Mouse (Mus musculus): ENCODE data around the gene Fgfr4. TPM values are rescaled to one million over a fixed set of nuclear protein-coding genes. Genes with fewer than 3 reads are reported as not detected.
A peak's percentile ranks its signal among the peaks of the same experiment; 100 is the strongest.

The Fgfr4 gene
- polyA plus RNA-seq, 1 experiment from 2014 or later, result 11.7 TPM

DNA sequence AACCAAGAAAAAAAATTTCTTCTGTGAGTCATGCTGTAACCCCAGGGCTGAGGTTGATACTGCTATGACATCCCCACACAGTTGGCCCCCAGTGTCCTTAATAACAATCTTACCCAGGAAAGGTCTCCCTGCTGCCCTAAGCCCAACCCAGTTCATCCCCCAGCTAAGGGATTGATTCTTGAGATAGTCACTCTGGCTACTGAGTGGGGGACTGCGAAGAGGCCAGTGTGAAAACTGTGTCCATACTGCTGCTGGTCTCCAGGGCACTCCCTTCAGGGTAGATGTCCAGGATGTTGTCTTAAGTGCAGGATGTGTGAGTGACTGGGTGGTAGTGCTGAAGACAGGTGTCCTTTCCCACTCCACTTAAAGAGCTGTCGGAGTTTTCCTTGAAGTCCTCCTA, 19.0 kb upstream of the Fgfr4 start, which contains the start of gene Gm17617:
Gene Gm17617, minus strand, starts transcription at position 101 of the 400 bp plus-strand sequence.
- Histone ChIP-seq H3K4me3 (ENCODE audit: low read length) (no peak within 1 kb of the TSS), H3K9ac (ENCODE audit: low read depth, low read length) (no peak within 1 kb of the TSS), H3K27me3 (replicated peaks; ENCODE audit: control insufficient read depth, insufficient read depth, low read length) (no peaks in the 10 kb centered on the region), H3K36me3 (ENCODE audit: control insufficient read depth, insufficient read depth, low read length) (peaks cover 7% of the 10 kb centered on the region), H3K9me3 (ENCODE audit: control insufficient read depth, low read length) (no peaks in the 10 kb centered on the region), H3K27ac (ENCODE audit: low read length) (no peak within 1 kb of the TSS), H3K4me1 (ENCODE audit: control insufficient read depth, insufficient read depth, low read length) (peaks cover 5% of the 10 kb centered on the region; the same call in 1 of the 2 replicates), H3K4me2 (ENCODE audit: low read depth, low read length) (no peak within 1 kb of the TSS)
- ATAC-seq, result no peak
- 94% methylated on average over 2 of the region's 2 CpGs for WGBS

DNA sequence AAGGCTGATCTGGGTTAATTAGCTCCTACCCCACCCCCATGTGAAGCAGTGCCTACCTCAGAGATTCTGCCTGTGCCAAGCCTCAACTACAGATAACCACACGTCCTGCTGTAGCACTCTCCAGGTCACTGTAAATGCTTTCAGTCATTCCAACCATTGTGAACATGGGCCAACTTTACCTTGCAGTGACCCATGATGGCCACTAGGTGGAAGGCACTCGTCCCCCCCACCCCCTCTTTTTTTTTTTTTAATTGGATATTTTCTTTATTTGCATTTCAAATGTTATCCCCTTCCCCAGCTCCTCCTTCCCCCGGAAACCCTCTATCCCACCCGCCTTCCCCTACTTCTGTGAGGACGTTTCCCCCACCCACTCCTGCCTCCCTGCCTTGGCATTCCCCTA, 17.1 kb upstream of the Fgfr4 start:
- no peaks in the 10 kb centered on the region for H3K27me3 ChIP-seq (replicated peaks; ENCODE audit: control insufficient read depth, insufficient read depth, low read length)
- H3K4me3 ChIP-seq (ENCODE audit: low read length), result no peak overlapping the region
- peaks cover 5% of the 10 kb centered on the region; the same call in 1 of the 2 replicates for H3K4me1 ChIP-seq (ENCODE audit: control insufficient read depth, insufficient read depth, low read length)
- H3K27ac ChIP-seq (ENCODE audit: low read length), result no peak overlapping the region
- no peaks in the 10 kb centered on the region for H3K9me3 ChIP-seq (ENCODE audit: control insufficient read depth, low read length)
- H3K36me3 ChIP-seq (ENCODE audit: control insufficient read depth, insufficient read depth, low read length), result peaks cover 7% of the 10 kb centered on the region
- H3K4me2 ChIP-seq (ENCODE audit: low read depth, low read length), result no peak overlapping the region
- H3K9ac ChIP-seq (ENCODE audit: low read depth, low read length), result no peak overlapping the region
- ATAC-seq, result no peak
- 11% methylated on average over 5 of the region's 5 CpGs for WGBS

- no peaks in the 10 kb centered on the region for H3K36me3 ChIP-seq (ENCODE audit: control insufficient read depth, insufficient read depth, low read length)
- H3K4me3 ChIP-seq (ENCODE audit: low read length), result no peak overlapping the region
- 73% methylated on average over 2 of the region's 2 CpGs for WGBS
- no peak overlapping the region for H3K27ac ChIP-seq (ENCODE audit: low read length)
- H3K27me3 ChIP-seq (replicated peaks; ENCODE audit: control insufficient read depth, insufficient read depth, low read length), result no peaks in the 10 kb centered on the region
- H3K9ac ChIP-seq (ENCODE audit: low read depth, low read length), result no peak overlapping the region
- ATAC-seq, result no peak
- no peak overlapping the region for H3K4me2 ChIP-seq (ENCODE audit: low read depth, low read length)
- no peaks in the 10 kb centered on the region for H3K9me3 ChIP-seq (ENCODE audit: control insufficient read depth, low read length)
- H3K4me1 ChIP-seq (ENCODE audit: control insufficient read depth, insufficient read depth, low read length), result peaks cover 5% of the 10 kb centered on the region; the same call in 1 of the 2 replicates
Measured at GRCm38 (mm10) chr13:55140271-55140670, 12.2 kb upstream of the Fgfr4 start.

DNA sequence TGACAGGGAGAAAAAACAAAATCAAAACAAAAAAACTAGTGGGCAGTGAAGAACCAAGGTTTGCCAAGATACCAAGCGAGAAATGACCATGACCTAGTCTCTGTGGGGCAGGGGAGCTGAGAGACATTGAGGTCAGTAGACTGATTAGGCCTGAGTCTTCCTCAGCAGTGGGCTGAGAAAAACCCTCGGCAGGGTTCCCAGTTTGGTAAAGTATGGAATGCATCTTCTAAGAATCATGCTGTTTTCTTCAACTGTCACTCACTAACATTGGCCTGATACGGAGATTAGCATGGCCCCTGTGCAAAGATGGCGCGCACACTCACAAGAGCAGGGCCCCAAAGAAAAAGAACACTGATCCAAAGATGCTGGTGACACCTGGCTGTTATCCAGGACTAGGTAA, 1.5 kb downstream of the Fgfr4 start:
- Histone ChIP-seq H3K27ac (ENCODE audit: low read length) (peak overlapping the region; percentile 61; the same call in 1 of the 2 replicates), H3K4me2 (ENCODE audit: low read depth, low read length) (peak overlapping the region; percentile 95), H3K36me3 (ENCODE audit: control insufficient read depth, insufficient read depth, low read length) (no peaks in the 10 kb centered on the region), H3K4me1 (ENCODE audit: control insufficient read depth, insufficient read depth, low read length) (peaks cover 13% of the 10 kb centered on the region), H3K4me3 (ENCODE audit: low read length) (peak overlapping the region; percentile 68; the same call in 1 of the 2 replicates), H3K27me3 (replicated peaks; ENCODE audit: control insufficient read depth, insufficient read depth, low read length) (no peaks in the 10 kb centered on the region; the same call in 1 of the 2 replicates), H3K9me3 (ENCODE audit: control insufficient read depth, low read length) (no peaks in the 10 kb centered on the region), H3K9ac (ENCODE audit: low read depth, low read length) (peak overlapping the region; percentile 80)
- WGBS, result 70% methylated on average over 5 of the region's 5 CpGs
- no peak for ATAC-seq

- H3K9ac ChIP-seq (ENCODE audit: low read depth, low read length), result no peak overlapping the region
- H3K27me3 ChIP-seq (replicated peaks; ENCODE audit: control insufficient read depth, insufficient read depth, low read length), result no peaks in the 10 kb centered on the region
- no peaks in the 10 kb centered on the region for H3K4me1 ChIP-seq (ENCODE audit: control insufficient read depth, insufficient read depth, low read length)
- no peak overlapping the region for H3K27ac ChIP-seq (ENCODE audit: low read length)
- no peak overlapping the region for H3K4me2 ChIP-seq (ENCODE audit: low read depth, low read length)
- no peak for ATAC-seq
- no peaks in the 10 kb centered on the region for H3K9me3 ChIP-seq (ENCODE audit: control insufficient read depth, low read length)
- 60% methylated on average over 7 of the region's 7 CpGs for WGBS
- peaks cover 5% of the 10 kb centered on the region for H3K36me3 ChIP-seq (ENCODE audit: control insufficient read depth, insufficient read depth, low read length)
- no peak overlapping the region for H3K4me3 ChIP-seq (ENCODE audit: low read length)
Measured at GRCm38 (mm10) chr13:55162365-55162764, 9.9 kb downstream of the Fgfr4 start.

DNA sequence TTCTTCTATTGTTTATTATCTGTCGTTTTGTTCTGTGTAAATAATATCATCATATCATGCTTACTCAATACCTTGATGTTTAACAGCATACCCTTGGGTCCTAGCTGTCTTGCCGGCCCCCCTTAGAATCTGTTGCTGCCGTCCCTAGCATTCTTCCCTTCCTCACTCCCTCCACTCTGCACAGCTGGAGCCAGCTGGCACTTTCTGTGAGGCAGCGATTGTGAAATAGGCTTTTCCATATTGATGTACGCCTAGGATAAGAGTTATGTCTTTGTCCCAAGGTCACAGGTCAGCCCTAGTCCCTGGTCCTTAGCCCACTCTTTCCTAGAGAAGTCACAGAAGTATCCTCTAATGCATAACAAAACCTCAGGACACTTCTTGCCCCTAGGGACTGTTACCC, 11.1 kb downstream of the Fgfr4 start:
- H3K27me3 ChIP-seq (replicated peaks; ENCODE audit: control insufficient read depth, insufficient read depth, low read length), result no peaks in the 10 kb centered on the region
- peak; percentile 41; the same call in 1 of the 2 replicates for ATAC-seq
- H3K9ac ChIP-seq (ENCODE audit: low read depth, low read length), result no peak overlapping the region
- H3K27ac ChIP-seq (ENCODE audit: low read length), result no peak overlapping the region
- H3K4me2 ChIP-seq (ENCODE audit: low read depth, low read length), result no peak overlapping the region
- H3K36me3 ChIP-seq (ENCODE audit: control insufficient read depth, insufficient read depth, low read length), result peaks cover 5% of the 10 kb centered on the region
- H3K9me3 ChIP-seq (ENCODE audit: control insufficient read depth, low read length), result no peaks in the 10 kb centered on the region
- 37% methylated on average over 5 of the region's 5 CpGs for WGBS
- H3K4me1 ChIP-seq (ENCODE audit: control insufficient read depth, insufficient read depth, low read length), result no peaks in the 10 kb centered on the region
- H3K4me3 ChIP-seq (ENCODE audit: low read length), result no peak overlapping the region

DNA sequence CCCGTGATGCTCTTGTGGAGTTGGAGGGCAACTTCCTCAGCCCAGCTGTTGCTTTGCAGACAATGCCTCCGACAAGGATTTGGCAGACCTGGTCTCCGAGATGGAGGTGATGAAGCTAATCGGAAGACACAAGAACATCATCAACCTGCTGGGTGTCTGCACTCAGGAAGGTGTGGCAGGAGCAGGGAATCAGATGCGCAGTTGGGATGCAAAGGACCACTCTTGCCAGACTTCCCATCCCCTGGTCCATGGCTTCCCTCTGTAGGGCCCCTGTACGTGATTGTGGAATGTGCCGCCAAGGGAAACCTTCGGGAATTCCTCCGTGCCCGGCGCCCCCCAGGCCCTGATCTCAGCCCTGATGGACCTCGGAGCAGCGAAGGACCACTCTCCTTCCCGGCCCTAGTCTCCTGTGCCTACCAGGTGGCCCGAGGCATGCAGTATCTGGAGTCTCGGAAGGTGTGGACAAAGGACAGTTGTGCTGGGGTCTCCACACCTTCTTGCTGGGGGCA, 13.4 kb downstream of the Fgfr4 start:
- peaks cover 5% of the 10 kb centered on the region for H3K36me3 ChIP-seq (ENCODE audit: control insufficient read depth, insufficient read depth, low read length)
- H3K4me3 ChIP-seq (ENCODE audit: low read length), result no peak overlapping the region
- no peak overlapping the region for H3K27ac ChIP-seq (ENCODE audit: low read length)
- H3K9ac ChIP-seq (ENCODE audit: low read depth, low read length), result no peak overlapping the region
- no peak for ATAC-seq
- WGBS, result 94% methylated on average over 16 of the region's 16 CpGs
- H3K4me2 ChIP-seq (ENCODE audit: low read depth, low read length), result no peak overlapping the region
- H3K27me3 ChIP-seq (replicated peaks; ENCODE audit: control insufficient read depth, insufficient read depth, low read length), result no peaks in the 10 kb centered on the region
- H3K9me3 ChIP-seq (ENCODE audit: control insufficient read depth, low read length), result no peaks in the 10 kb centered on the region
- H3K4me1 ChIP-seq (ENCODE audit: control insufficient read depth, insufficient read depth, low read length), result no peaks in the 10 kb centered on the region

GRCm38 (mm10) chr13:55166806-55167725, 14.6 kb downstream of the Fgfr4 start:
- WGBS, result 86% methylated on average over 32 of the region's 32 CpGs
- Histone ChIP-seq H3K27ac (ENCODE audit: low read length) (no peak overlapping the region), H3K27me3 (replicated peaks; ENCODE audit: control insufficient read depth, insufficient read depth, low read length) (no peaks in the 10 kb centered on the region), H3K36me3 (ENCODE audit: control insufficient read depth, insufficient read depth, low read length) (no peaks in the 10 kb centered on the region), H3K9me3 (ENCODE audit: control insufficient read depth, low read length) (no peaks in the 10 kb centered on the region), H3K4me2 (ENCODE audit: low read depth, low read length) (no peak overlapping the region), H3K9ac (ENCODE audit: low read depth, low read length) (no peak overlapping the region), H3K4me3 (ENCODE audit: low read length) (no peak overlapping the region), H3K4me1 (ENCODE audit: control insufficient read depth, insufficient read depth, low read length) (peaks cover 9% of the 10 kb centered on the region)
- ATAC-seq, result no peak

GRCm38 (mm10) chr13:55167798-55168197, 15.4 kb downstream of the Fgfr4 start:
- Histone ChIP-seq H3K27ac (ENCODE audit: low read length) (no peak overlapping the region), H3K9me3 (ENCODE audit: control insufficient read depth, low read length) (no peaks in the 10 kb centered on the region), H3K27me3 (replicated peaks; ENCODE audit: control insufficient read depth, insufficient read depth, low read length) (no peaks in the 10 kb centered on the region), H3K9ac (ENCODE audit: low read depth, low read length) (no peak overlapping the region), H3K4me1 (ENCODE audit: control insufficient read depth, insufficient read depth, low read length) (peaks cover 14% of the 10 kb centered on the region), H3K36me3 (ENCODE audit: control insufficient read depth, insufficient read depth, low read length) (no peaks in the 10 kb centered on the region), H3K4me2 (ENCODE audit: low read depth, low read length) (no peak overlapping the region), H3K4me3 (ENCODE audit: low read length) (no peak overlapping the region)
- 82% methylated on average over 11 of the region's 11 CpGs for WGBS
- ATAC-seq, result no peak
